Mouse (Mus musculus) embryonic facial prominence, embryonic 11.5 days (tissue): ENCODE results near the gene Dmgdh. TPM values are rescaled to one million over a fixed set of nuclear protein-coding genes. Genes with fewer than 3 reads are reported as not detected.

Experiments used
- ATAC-seq: fragments of 200-750 bp; cut with Nextera tagmentation; replicated peaks from 2 replicates; pipeline ENCODE4 v1.8.0; 2017; ENCODE audit warnings: low read depth; ENCODE audit not compliant: insufficient number of reproducible peaks, low FRiP score, low TSS enrichment
- DNase-seq: peaks from one replicate; pipeline ENCODE4 v3.0.0-alpha.2; 2015; ENCODE audit warnings: low spot score
- H3K27ac ChIP-seq: fragments of 300-500 bp; sonication (generic); replicated peaks from 2 replicates; pipeline ENCODE4 v1.5.1; 2014; ENCODE audit warnings: mild to moderate bottlenecking, low read depth, low read length, control low read depth
- H3K27me3 ChIP-seq: fragments of 300-500 bp; sonication (generic); 2 replicates; pipeline ENCODE4 v1.6.1; 2014; ENCODE audit warnings: mild to moderate bottlenecking, low read length, moderate library complexity, mixed read lengths; ENCODE audit not compliant: control insufficient read depth, insufficient read depth
- H3K36me3 ChIP-seq: fragments of 300-500 bp; sonication (generic); replicated peaks from 2 replicates; pipeline ENCODE4 v1.6.1; 2014; ENCODE audit warnings: low read depth, mild to moderate bottlenecking, low read length, moderate library complexity, mixed read lengths; ENCODE audit not compliant: control insufficient read depth, insufficient read depth
- H3K4me1 ChIP-seq: fragments of 300-500 bp; sonication (generic); 2 replicates; pipeline ENCODE4 v1.6.1; 2014; ENCODE audit warnings: low read length, mixed read lengths; ENCODE audit not compliant: control insufficient read depth, insufficient read depth
- H3K4me2 ChIP-seq: fragments of 300-500 bp; sonication (generic); 2 replicates; pipeline ENCODE4 v1.6.1; 2014; ENCODE audit warnings: low read depth, mild to moderate bottlenecking, control low read depth, low read length, moderate library complexity
- H3K4me3 ChIP-seq: fragments of 300-500 bp; sonication (generic); 2 replicates; pipeline ENCODE4 v1.5.1; 2014; ENCODE audit warnings: low read depth, low read length, control low read depth
- H3K9ac ChIP-seq: fragments of 300-500 bp; sonication (generic); replicated peaks from 2 replicates; pipeline ENCODE4 v1.6.1; 2014; ENCODE audit warnings: mild to moderate bottlenecking, control low read depth, low read length
- H3K9me3 ChIP-seq: fragments of 300-500 bp; sonication (generic); replicated peaks from 2 replicates; pipeline ENCODE4 v1.6.1; 2016; ENCODE audit warnings: mild to moderate bottlenecking, low read length, inconsistent platforms, mixed read lengths; ENCODE audit not compliant: control insufficient read depth
- WGBS: fragments of 180-500 bp; shearing (Covaris S2); extraction: QIAGEN DNeasy Blood & Tissue Kit; methylation state at CpG from one replicate; pipeline ENCODE4 v1.1.7; 2014; 5-methylcytosine and 5-hydroxymethylcytosine counted together
- polyA plus RNA-seq: library from polyadenylated mRNA; unstranded; fragments of >200 nt; fragmentation: Nextera tagmentation; extraction: Ambion mirVana; gene quantifications from 2 replicates; pipeline ENCODE4 v1.2.1, GENCODE M21; 2014

Gene Dmgdh
- polyA plus RNA-seq, 1 experiment from 2014 or later = not detected

GRCm38 (mm10) chr13:93711226-93711625 is 37.0 kb downstream of the Dmgdh start:
- no peaks in the 10 kb centered on the region for H3K9me3 ChIP-seq
- no peak overlapping the region for H3K27ac ChIP-seq
- WGBS = 91% methylated on average over 4 of the region's 4 CpGs
- H3K4me2 ChIP-seq = no peak overlapping the region
- no peak for ATAC-seq
- no peaks in the 10 kb centered on the region for H3K36me3 ChIP-seq
- no peak overlapping the region for H3K9ac ChIP-seq
- H3K4me3 ChIP-seq = no peak overlapping the region
- no peak for DNase-seq
- no peaks in the 10 kb centered on the region for H3K4me1 ChIP-seq
- no peaks in the 10 kb centered on the region for H3K27me3 ChIP-seq

GRCm38 (mm10) chr13:93712362-93712761 is 38.1 kb downstream of the Dmgdh start:
- 90% methylated on average over 4 of the region's 4 CpGs for WGBS
- Histone ChIP-seq H3K9ac (no peak overlapping the region), H3K27ac (no peak overlapping the region), H3K4me3 (no peak overlapping the region), H3K4me1 (no peaks in the 10 kb centered on the region), H3K4me2 (no peak overlapping the region), H3K27me3 (no peaks in the 10 kb centered on the region), H3K36me3 (no peaks in the 10 kb centered on the region), H3K9me3 (no peaks in the 10 kb centered on the region)
- DNase-seq (no peak), ATAC-seq (no peak)

GRCm38 (mm10) chr13:93713826-93714225 is 39.6 kb downstream of the Dmgdh start:
- Histone ChIP-seq H3K9me3 (no peaks in the 10 kb centered on the region), H3K9ac (no peak overlapping the region), H3K36me3 (no peaks in the 10 kb centered on the region), H3K27ac (no peak overlapping the region), H3K27me3 (no peaks in the 10 kb centered on the region), H3K4me3 (no peak overlapping the region), H3K4me1 (no peaks in the 10 kb centered on the region; the same call in 1 of the 2 replicates), H3K4me2 (no peak overlapping the region)
- ATAC-seq = no peak
- no peak for DNase-seq
- WGBS = 90% methylated on average over 3 of the region's 3 CpGs

GRCm38 (mm10) chr13:93717113-93717512 is 42.9 kb downstream of the Dmgdh start:
- H3K9ac ChIP-seq = no peak overlapping the region
- H3K4me2 ChIP-seq = no peak overlapping the region
- H3K36me3 ChIP-seq = no peaks in the 10 kb centered on the region
- no peaks in the 10 kb centered on the region for H3K9me3 ChIP-seq
- no peaks in the 10 kb centered on the region for H3K27me3 ChIP-seq
- H3K27ac ChIP-seq = no peak overlapping the region
- peak; percentile 70 for DNase-seq
- no peak overlapping the region for H3K4me3 ChIP-seq
- no peak for ATAC-seq
- no peaks in the 10 kb centered on the region; the same call in 1 of the 2 replicates for H3K4me1 ChIP-seq
- 32% methylated on average over 7 of the region's 7 CpGs for WGBS

- H3K27ac ChIP-seq = no peak overlapping the region
- H3K4me1 ChIP-seq = no peaks in the 10 kb centered on the region; the same call in 1 of the 2 replicates
- no peaks in the 10 kb centered on the region for H3K27me3 ChIP-seq
- no peak overlapping the region for H3K4me3 ChIP-seq
- ATAC-seq (no peak), DNase-seq (peak; percentile 87)
- WGBS = 2% methylated on average over 7 of the region's 7 CpGs
- no peaks in the 10 kb centered on the region for H3K36me3 ChIP-seq
- no peaks in the 10 kb centered on the region for H3K9me3 ChIP-seq
- H3K4me2 ChIP-seq = no peak overlapping the region
- no peak overlapping the region for H3K9ac ChIP-seq
Measured at GRCm38 (mm10) chr13:93718948-93719347, 44.7 kb downstream of the Dmgdh start.

GRCm38 (mm10) chr13:93721916-93722315 is 47.7 kb downstream of the Dmgdh start:
- no peak overlapping the region for H3K4me3 ChIP-seq
- no peak overlapping the region for H3K4me2 ChIP-seq
- no peak overlapping the region for H3K9ac ChIP-seq
- no peaks in the 10 kb centered on the region for H3K27me3 ChIP-seq
- H3K36me3 ChIP-seq = no peaks in the 10 kb centered on the region
- ATAC-seq = no peak
- H3K4me1 ChIP-seq = no peaks in the 10 kb centered on the region; the same call in 1 of the 2 replicates
- no peaks in the 10 kb centered on the region for H3K9me3 ChIP-seq
- 78% methylated on average over 4 of the region's 4 CpGs for WGBS
- DNase-seq = no peak
- no peak overlapping the region for H3K27ac ChIP-seq

- Histone ChIP-seq H3K27me3 (no peaks in the 10 kb centered on the region), H3K4me3 (no peak overlapping the region), H3K9ac (no peak overlapping the region), H3K27ac (no peak overlapping the region), H3K36me3 (no peaks in the 10 kb centered on the region), H3K4me1 (no peaks in the 10 kb centered on the region), H3K9me3 (no peaks in the 10 kb centered on the region), H3K4me2 (no peak overlapping the region)
- whole genome bisulfite sequencing = 89% methylated on average over 3 of the region's 3 CpGs
- 0 out of 2 replicates have a peak, but pooled peaks have one; percentile 34 for ATAC-seq
- DNase-seq = no peak
Measured at GRCm38 (mm10) chr13:93723455-93723854, 49.2 kb downstream of the Dmgdh start.

GRCm38 (mm10) chr13:93724206-93724605 is 50.0 kb downstream of the Dmgdh start:
- 33% methylated on average over 2 of the region's 2 CpGs for WGBS
- peak; percentile 25 for DNase-seq

More at GRCm38 (mm10) chr13:93724206-93724605, 50.0 kb downstream of the Dmgdh start:
- no peak for ATAC-seq
- no peak overlapping the region for H3K9ac ChIP-seq
- H3K27ac ChIP-seq = no peak overlapping the region
- no peaks in the 10 kb centered on the region for H3K9me3 ChIP-seq
- H3K4me2 ChIP-seq = no peak overlapping the region
- no peaks in the 10 kb centered on the region for H3K36me3 ChIP-seq
- H3K4me3 ChIP-seq = no peak overlapping the region
- H3K4me1 ChIP-seq = no peaks in the 10 kb centered on the region
- H3K27me3 ChIP-seq = no peaks in the 10 kb centered on the region
